Mouse (Mus musculus) testis, adult 2 months (tissue): Measurements from ENCODE around the gene Sh2d2a. TPM values are rescaled to one million over a fixed set of nuclear protein-coding genes. Genes with fewer than 3 reads are reported as not detected.
"Not testable (repeated sequence)": the region's sequence is repeated elsewhere in the genome, so short reads cannot be mapped to it uniquely, and the experiment has no call there.

Source experiments
- H3K27ac ChIP-seq: fragments of 200-500 bp; 2 replicates; pipeline ENCODE4 v1.5.1; 2012; ENCODE audit warnings: low read depth, low read length; ENCODE audit not compliant: control insufficient read depth, insufficient read depth
- H3K27me3 ChIP-seq: fragments of 200-500 bp; 2 replicates; pipeline ENCODE4 v1.6.1; 2012; ENCODE audit warnings: mild to moderate bottlenecking, low read length, moderate library complexity; ENCODE audit not compliant: control insufficient read depth, insufficient read depth
- H3K36me3 ChIP-seq: fragments of 200-500 bp; 2 replicates; pipeline ENCODE4 v1.6.1; 2012; ENCODE audit warnings: mild to moderate bottlenecking, low read length; ENCODE audit not compliant: control insufficient read depth, insufficient read depth
- H3K4me1 ChIP-seq: fragments of 200-500 bp; 2 replicates; pipeline ENCODE4 v1.6.1; 2012; ENCODE audit warnings: low read length; ENCODE audit not compliant: control insufficient read depth, insufficient read depth
- H3K4me3 ChIP-seq: fragments of 200-500 bp; 2 replicates; pipeline ENCODE4 v1.5.1; 2012; ENCODE audit warnings: low read depth, mild to moderate bottlenecking, low read length, moderate library complexity, mixed read lengths; ENCODE audit not compliant: control insufficient read depth
- CTCF ChIP-seq: fragments of 200-500 bp; IDR thresholded peaks from 2 replicates; pipeline ENCODE4 v1.5.1; 2012; ENCODE audit warnings: low read depth, mild to moderate bottlenecking, inconsistent platforms, low read length, moderate library complexity; ENCODE audit not compliant: control insufficient read depth, insufficient read depth, insufficient replicate concordance
- POLR2A ChIP-seq: fragments of 200-500 bp; IDR thresholded peaks from 2 replicates; pipeline ENCODE4 v1.6.1; 2012; ENCODE audit warnings: low read depth, mild to moderate bottlenecking, inconsistent platforms, low read length, moderate library complexity; ENCODE audit not compliant: control insufficient read depth
- polyA plus RNA-seq: library from polyadenylated mRNA; depleted of rRNA; stranded (reverse); fragments of >200 nt; gene quantifications from 2 replicates; pipeline ENCODE4 v1.2.3, GENCODE M21; 2012

Gene Sh2d2a
- polyA plus RNA-seq, 1 experiment, result 0.04 TPM

GRCm38 (mm10) chr3:87816166-87816565, 30.4 kb upstream of the Sh2d2a start:
- Histone ChIP-seq H3K4me3 (peak overlapping the region; percentile 76), H3K27me3 (no peaks in the 10 kb centered on the region), H3K36me3 (no peaks in the 10 kb centered on the region), H3K4me1 (peaks cover 12% of the 10 kb centered on the region), H3K27ac (peak overlapping the region; percentile 3; the same call in 1 of the 2 replicates)
- no peak for TF ChIP-seq CTCF
- no peak for TF ChIP-seq POLR2A

DNA sequence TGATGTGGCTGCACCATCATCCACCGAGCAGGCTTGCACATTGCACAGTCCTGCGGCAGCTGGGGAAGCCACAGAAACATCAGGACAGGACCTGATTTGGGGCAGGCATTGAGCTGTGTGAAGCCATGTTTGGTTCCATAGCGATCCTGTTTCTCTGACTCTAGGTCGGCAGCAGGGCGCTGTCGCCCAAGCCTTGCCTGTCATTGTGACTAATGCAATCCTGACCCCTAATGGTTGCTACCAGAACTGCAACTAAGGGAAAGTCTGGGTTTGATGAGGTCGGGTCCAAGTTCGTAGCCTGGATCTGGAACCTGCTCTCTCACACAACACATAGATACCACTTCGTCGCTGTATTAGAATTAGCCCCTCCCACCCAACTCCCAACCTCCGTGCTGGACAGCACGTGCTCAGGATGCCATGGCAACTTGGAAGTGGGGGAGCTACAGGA, 29.9 kb upstream of the Sh2d2a start:
- no peaks in the 10 kb centered on the region for H3K27me3 ChIP-seq
- H3K4me3 ChIP-seq, result peak overlapping the region; percentile 76
- peaks cover 12% of the 10 kb centered on the region for H3K4me1 ChIP-seq
- H3K27ac ChIP-seq, result peak overlapping the region; percentile 3; the same call in 1 of the 2 replicates
- TF ChIP-seq CTCF (peak; percentile 82; the same call in 1 of the 2 replicates), POLR2A (peak; percentile 35; the same call in 1 of the 2 replicates)
- H3K36me3 ChIP-seq, result no peaks in the 10 kb centered on the region

GRCm38 (mm10) chr3:87818226-87818625, 28.3 kb upstream of the Sh2d2a start:
- H3K27me3 ChIP-seq, result no peaks in the 10 kb centered on the region
- H3K4me3 ChIP-seq, result peak overlapping the region; percentile 76
- peaks cover 12% of the 10 kb centered on the region for H3K4me1 ChIP-seq
- TF ChIP-seq POLR2A, result 0 out of 2 replicates have a peak, but pooled peaks have one; percentile 28
- no peak for TF ChIP-seq CTCF
- no peak overlapping the region for H3K27ac ChIP-seq
- H3K36me3 ChIP-seq, result no peaks in the 10 kb centered on the region

GRCm38 (mm10) chr3:87824206-87824605, 22.3 kb upstream of the Sh2d2a start, which contains the start of gene Pear1:
Pear1 (minus strand) TSS chr3:87824306.
- H3K27me3 ChIP-seq, result not testable (repeated sequence)

GRCm38 (mm10) chr3:87828435-87828834, 18.1 kb upstream of the Sh2d2a start:
- H3K4me1 ChIP-seq, result 0 out of 2 replicates have a peak, but pooled peaks cover 2% of the 10 kb centered on the region
- TF ChIP-seq POLR2A, result no peak
- TF ChIP-seq CTCF, result no peak
- no peaks in the 10 kb centered on the region for H3K36me3 ChIP-seq
- no peak overlapping the region for H3K4me3 ChIP-seq
- H3K27me3 ChIP-seq, result no peaks in the 10 kb centered on the region
- no peak overlapping the region for H3K27ac ChIP-seq

More at GRCm38 (mm10) chr3:87824206-87824605, 22.3 kb upstream of the Sh2d2a start, which contains the start of gene Pear1:
- H3K27ac ChIP-seq, H3K36me3 ChIP-seq, H3K4me3 ChIP-seq, H3K4me1 ChIP-seq: not testable (repeated sequence)

GRCm38 (mm10) chr3:87829025-87829424, 17.5 kb upstream of the Sh2d2a start:
- Histone ChIP-seq H3K36me3 (no peaks in the 10 kb centered on the region), H3K27me3 (no peaks in the 10 kb centered on the region), H3K27ac (no peak overlapping the region), H3K4me1 (0 out of 2 replicates have a peak, but pooled peaks cover 2% of the 10 kb centered on the region), H3K4me3 (no peak overlapping the region)
- TF ChIP-seq CTCF (no peak), POLR2A (no peak)

GRCm38 (mm10) chr3:87832109-87832859, 14.3 kb upstream of the Sh2d2a start:
- H3K27me3 ChIP-seq, result no peaks in the 10 kb centered on the region
- no peaks in the 10 kb centered on the region for H3K36me3 ChIP-seq
- TF ChIP-seq CTCF (no peak), POLR2A (no peak)
- H3K4me1 ChIP-seq, result 0 out of 2 replicates have a peak, but pooled peaks cover 2% of the 10 kb centered on the region
- H3K27ac ChIP-seq, result no peak overlapping the region
- no peak overlapping the region for H3K4me3 ChIP-seq
